Mouse (Mus musculus): ENCODE measurements around the gene Itih3.

Gene Itih3

DNA sequence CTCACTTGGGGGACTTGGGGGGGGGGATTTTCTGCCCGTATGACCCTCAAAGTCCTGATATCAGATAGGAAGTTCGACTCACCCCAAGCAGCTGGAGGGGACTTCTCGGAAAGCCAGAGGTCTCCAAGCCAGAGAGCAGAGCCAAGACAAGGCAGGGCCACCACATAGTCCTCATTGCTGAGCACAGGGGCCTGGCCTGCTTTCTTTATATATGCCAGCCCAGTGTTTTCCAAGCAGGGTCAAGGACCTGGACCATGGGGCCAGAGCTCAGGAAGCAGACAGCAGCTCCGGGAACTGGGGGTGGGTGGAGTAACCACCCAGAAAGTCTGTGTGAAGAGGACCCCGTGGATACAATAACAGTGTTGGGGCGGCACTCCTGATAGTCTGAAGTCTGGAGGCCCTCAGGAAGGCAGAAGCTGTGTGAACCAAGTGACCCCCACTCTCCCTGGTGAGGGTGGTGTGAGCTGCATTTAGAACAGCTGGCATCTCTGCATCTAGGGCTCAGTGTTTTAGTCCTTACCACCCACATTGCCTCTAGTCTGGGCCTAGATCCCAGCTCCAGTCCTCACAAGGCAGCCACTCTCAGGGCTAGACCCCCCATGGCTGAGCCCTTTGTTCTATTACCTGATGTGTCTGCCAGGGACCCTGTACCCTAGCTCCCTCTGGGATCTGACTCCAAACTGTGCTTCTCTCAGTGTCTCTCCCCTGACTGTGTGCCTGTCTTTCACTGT is at the start of gene Itih3:
Gene Itih3, minus strand, starts transcription at position 386 of the 731 bp plus-strand sequence.
- DNase-seq = peak; percentile 28

DNA sequence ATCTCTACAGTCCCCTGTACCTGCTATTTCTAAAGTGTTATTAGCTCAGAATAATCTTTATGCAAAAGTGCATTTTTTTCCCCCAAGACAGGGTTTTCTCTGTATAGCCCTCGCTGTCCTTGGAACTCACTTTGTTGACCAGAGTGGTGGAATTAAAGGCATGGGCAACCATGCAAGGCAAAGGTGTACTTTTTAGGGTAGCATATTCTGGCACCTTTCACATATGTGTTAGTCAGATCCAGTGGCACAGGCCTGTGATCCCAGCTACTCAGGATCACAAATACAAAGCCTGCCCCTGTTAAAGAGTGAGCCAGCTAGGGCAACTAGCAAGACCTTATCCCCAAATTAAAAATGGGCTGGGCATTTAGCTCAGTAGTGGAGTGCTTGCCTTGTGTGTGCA is 36.8 kb upstream of the Itih3 start:
- DNase-seq = peak; percentile 46

GRCm38 (mm10) chr14:30959031-30959430 is 35.5 kb upstream of the Itih3 start:
- DNase-seq = no peak

GRCm38 (mm10) chr14:30958517-30958916 is 35.0 kb upstream of the Itih3 start:
- no peak for DNase-seq

- DNase-seq = peak; percentile 98
These were observed 27.7 kb upstream of the Itih3 start, which contains the start of gene Nek4 for GRCm38 (mm10) chr14:30951154-30951825. Nek4 (plus strand) TSS chr14:30951377.

GRCm38 (mm10) chr14:30949986-30950385 is 26.4 kb upstream of the Itih3 start:
- no peak for DNase-seq

DNA sequence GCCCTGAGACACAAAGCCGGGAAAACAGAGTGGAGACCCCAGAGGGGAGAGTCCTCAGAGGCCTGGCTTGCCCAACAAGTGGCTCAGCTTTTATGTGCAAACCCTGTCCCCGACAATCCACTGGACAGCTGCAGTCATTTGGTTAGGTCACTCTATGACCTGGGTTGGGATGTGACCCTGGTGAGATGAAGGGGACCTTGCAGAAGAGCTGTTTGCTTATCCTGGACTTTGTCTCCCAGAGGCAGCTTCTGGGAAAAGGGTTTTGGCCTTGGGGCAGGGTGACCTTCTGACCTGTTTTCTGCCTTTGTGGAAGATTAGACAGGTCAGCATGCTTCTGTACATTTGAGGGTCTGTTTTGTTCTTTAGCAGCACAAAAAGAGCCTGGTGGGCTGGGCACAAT is 21.2 kb upstream of the Itih3 start:
- DNase-seq = no peak

DNA sequence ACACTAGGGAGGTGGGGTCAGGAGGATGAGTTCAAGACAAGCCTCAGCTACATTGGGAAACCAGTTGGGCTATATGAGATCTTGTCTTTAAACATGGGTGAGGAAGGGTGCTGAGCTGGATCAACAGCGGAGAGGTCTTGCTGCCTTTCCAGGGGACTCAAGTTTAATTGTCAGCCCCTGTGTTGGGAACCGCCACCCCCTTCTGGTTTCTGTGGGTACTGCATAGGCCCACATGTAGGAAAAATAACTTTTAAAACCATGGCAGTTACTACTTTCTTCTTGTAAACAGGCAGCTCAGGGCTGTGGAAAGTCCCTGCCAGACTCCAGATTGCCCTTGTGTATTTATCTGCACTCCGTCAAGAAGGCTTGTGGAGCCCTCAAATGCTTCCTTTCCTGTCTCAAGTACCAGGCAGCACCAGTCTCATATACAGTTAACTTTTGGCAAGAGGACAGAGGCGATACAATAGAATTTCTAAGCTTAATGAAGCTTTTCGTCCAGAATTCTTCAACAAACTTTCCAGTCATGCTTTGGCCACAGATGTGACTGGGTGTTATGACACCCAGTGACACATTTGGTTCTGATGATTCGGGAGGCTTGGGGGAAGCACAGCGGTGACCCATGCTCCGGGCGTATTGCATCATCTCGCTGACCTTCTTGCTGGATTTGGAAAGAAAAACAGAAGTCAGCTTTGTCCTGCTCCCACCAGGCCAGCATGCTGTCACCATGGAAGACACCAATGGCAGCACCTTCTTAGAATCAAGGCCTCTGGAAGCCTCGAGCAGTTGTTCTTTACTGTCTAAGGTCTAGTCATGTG is 20.5 kb upstream of the Itih3 start:
- DNase-seq = peak; percentile 73

DNA sequence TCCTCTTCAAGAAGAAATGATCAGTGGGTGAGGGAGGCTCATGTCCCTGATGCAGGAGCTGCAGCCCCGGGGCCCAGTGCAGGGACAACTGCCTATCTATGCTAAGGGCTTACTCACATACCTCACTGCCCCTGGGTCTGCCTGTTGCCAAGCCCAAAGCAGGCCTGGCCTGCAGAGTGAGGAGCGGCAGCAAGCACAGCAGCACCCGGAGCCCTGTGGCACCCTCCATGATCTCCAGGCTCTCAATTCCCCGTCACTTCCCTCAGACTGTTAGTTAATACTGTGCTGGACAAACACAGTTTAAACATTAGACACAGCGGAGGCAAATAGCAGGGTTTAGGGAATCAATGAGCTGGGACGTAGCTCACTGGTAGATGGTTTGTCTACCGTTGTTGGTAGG is 19.5 kb upstream of the Itih3 start, which contains the start of gene Itih1:
Gene Itih1, minus strand, starts transcription at position 252 of the 400 bp plus-strand sequence.
- DNase-seq = peak; percentile 17

GRCm38 (mm10) chr14:30942254-30942653 is 18.7 kb upstream of the Itih3 start:
- DNase-seq = no peak

DNA sequence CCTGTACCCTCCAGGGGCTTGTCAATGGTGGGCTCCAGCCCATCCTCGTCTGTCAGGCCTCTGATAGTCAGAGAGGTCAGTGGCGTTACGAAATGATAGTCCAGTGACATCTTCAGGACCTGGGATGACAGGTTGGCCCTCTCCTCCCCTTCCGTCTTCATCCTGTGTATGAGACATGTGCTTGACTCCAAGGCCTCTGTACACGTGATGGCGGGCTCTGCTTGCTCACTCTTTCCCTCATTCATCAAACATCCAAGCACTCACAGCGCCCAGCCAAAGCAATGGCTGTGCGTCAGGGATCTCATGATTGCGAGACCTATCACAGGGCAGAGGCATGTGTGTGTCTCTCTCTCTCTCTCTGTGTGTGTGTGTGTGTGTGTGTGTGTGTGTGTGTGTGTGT is 9.8 kb upstream of the Itih3 start:
- DNase-seq = no peak

- no peak for DNase-seq
These were observed 6.8 kb upstream of the Itih3 start for GRCm38 (mm10) chr14:30930386-30930785.

- no peak for DNase-seq
These were observed 1.9 kb upstream of the Itih3 start for GRCm38 (mm10) chr14:30925492-30925891.

- DNase-seq = no peak
These were observed 1.4 kb downstream of the Itih3 start for GRCm38 (mm10) chr14:30922053-30922670.

DNA sequence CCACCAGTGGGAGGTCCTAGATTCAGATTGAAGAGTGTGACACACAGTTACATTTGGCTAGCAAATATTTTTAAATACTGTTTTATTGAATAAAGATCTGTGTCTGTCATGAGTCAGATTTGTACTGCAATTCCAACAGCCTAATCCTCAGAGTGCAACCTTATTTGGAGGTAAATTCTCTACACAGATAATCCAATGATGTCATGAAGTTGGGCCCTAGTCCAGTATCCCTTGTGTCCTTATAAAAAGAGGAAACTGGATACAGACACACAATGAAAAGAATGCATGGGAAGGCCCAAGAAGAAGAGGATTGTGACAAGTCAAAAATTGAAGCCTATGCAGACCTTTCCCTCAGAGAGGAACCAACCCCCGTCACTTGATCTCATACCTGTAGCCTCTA is 7.0 kb downstream of the Itih3 start:
- DNase-seq = no peak

DNA sequence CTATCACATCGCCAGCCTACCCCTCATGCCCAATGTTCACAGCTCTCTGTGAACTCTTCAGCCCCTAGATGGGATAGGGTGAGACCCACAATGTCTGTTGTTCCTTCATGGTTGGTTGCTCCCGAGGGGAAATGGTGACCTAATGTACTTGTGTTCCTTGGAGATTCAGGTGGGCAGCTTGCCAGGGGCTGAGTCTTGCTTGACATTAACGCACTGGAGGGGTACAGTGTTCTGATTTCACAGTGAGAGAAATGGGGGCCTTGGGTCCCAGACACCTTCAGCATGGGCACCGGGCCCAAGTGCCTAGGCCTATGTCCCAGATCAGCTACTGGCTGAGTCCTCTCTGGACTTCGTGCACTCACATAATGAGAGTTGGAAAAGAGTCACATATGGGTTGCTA is 10.2 kb downstream of the Itih3 start:
- DNase-seq = peak; percentile 69

DNA sequence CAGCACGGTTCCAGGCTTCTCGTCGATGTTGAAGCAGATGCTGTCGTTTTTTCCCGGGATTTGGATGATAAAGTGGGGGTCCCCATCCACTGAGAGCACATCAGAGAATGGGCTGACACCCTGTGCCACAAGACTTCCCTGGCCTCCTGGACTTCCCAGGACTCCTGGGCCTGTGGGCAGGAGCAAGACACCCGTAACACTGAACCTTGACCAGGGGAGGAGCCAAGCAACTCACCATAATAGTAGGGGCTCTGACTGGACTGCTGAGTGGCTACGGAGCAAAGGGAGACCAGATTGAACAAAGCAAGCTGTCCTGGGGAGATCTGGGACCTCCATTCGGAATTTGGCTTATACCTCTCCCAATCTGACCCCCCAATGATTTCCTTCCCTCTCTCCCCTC is 10.9 kb downstream of the Itih3 start:
- DNase-seq = peak; percentile 39

GRCm38 (mm10) chr14:30911141-30911540 is 12.4 kb downstream of the Itih3 start:
- no peak for DNase-seq

GRCm38 (mm10) chr14:30907814-30908265 is 15.7 kb downstream of the Itih3 start:
- no peak for DNase-seq

- DNase-seq = no peak
These were observed 17.6 kb downstream of the Itih3 start for GRCm38 (mm10) chr14:30906001-30906400.

DNA sequence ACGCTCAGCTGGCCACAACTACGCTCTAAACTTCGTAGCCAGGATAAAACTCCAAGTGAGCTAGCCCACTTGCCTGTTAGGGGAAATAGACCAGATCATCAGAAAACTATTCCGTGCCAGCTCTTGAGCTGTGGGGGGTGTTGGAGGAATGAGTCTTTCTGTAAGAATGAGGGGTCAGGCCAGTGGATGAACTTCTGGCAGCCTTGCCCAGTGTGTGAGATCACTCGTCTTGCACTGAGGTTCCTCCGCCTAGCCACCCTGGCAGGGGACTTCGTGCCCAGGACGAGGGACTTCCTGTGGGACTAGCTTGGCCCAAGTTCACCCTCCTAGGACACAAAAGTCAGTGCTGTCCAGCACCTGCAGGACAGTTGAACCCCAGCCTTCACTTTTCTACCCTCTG is 19.3 kb downstream of the Itih3 start:
- no peak for DNase-seq

GRCm38 (mm10) chr14:30903036-30903435 is 20.5 kb downstream of the Itih3 start:
- DNase-seq = no peak

DNA sequence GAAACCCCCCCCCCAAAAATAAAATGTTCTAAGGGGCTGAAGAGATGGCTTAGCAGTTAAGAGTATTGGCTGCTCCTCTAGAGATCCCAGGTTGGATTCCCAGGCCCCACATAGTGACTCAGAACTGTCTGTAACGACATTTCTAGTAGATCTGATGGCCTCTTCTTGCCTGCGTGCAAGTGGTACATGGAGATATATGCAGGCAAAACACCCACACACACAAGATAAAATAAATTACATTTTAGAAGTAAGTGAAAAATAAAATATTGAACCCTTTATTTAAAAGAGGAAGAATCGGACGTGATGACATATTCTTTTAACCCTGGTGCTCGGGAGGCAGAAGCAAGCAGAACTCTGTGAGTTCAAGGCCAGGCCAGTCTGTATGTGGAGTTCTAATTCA is 20.9 kb downstream of the Itih3 start:
- DNase-seq = no peak

Measured in kidney, postnatal 14 days (tissue).